In the genomic region with DNA sequence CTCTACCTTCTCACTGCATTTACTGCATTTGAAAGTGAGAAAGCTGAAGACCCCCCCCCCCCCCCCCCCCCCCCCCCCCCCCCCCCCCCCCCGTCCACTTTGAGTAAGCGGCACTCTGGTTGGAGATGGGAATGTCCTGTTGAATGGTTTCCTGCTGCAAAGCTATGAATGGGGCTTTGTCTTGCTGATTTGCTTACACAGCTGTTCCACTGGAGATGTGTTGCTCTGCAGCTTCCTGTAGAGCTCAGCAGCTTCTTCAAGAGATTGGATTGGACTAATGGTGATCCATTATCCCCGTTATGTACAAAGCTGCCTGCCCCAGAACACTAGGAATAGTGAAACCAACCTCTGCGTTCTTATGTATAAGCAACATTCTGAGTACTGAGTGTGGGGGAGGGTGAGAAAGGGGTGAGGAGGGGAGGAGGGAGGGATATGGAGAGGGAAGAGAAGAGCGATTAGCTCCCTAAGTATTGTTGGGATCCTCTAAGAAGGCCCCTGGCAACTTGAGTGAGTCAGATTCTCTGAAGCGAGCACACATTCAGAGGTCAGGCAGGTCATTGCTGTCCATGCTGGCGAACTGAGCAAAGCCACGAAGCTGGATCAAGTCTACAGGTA, we compare ENCODE assay signal across 9 mouse cellular contexts. TPM values are rescaled to one million over a fixed set of nuclear protein-coding genes. Genes with fewer than 3 reads are reported as not detected.
DNase-seq lines count a peak whose midpoint lies in the region; TF ChIP-seq lines count a peak whose summit lies in the region.
"Had no signal": no experiment of that assay in that cellular context is flagged by ENCODE, and none has a peak within 500 bp of the region (broad histone marks: within the 10 kb centered on the region; RNA-seq: fewer than 3 reads in every experiment).

No protein-coding gene starts in this region.

- WGBS in midbrain, embryonic 10.5 days, result 3% methylated on average over 6 of the region's 8 CpGs
- WGBS in lung, adult 2 months, result 28% methylated on average over 8 of the region's 8 CpGs

- intact Hi-C loops in heart, postnatal 10 days (cut with DNase I), result no loop called here

- no peaks in the 10 kb centered on the region for H3K79me2 ChIP-seq in C2C12 (ENCODE audit: control insufficient read depth, insufficient read depth)

- H3ac ChIP-seq in C2C12 (ENCODE audit: control insufficient read depth, insufficient read length, low read depth), result no peak overlapping the region

- H3K4me3 ChIP-seq in C2C12 (ENCODE audit: insufficient read depth, poor library complexity, severe bottlenecking), result no peak overlapping the region
- H3K4me3 ChIP-seq in midbrain, embryonic 10.5 days, result peak overlapping the region; percentile 28
- no peak overlapping the region for H3K4me3 ChIP-seq in lung, adult 2 months (replicated peaks; ENCODE audit: extremely low read depth, low read depth, low read length)

- H3K4me1 ChIP-seq in midbrain, embryonic 10.5 days, result peaks cover 38% of the 10 kb centered on the region
- peaks cover 3% of the 10 kb centered on the region; the same call in 1 of the 2 replicates for H3K4me1 ChIP-seq in lung, adult 2 months (ENCODE audit: control insufficient read depth, insufficient read depth, low read length)

- no peaks in the 10 kb centered on the region for H3K36me3 ChIP-seq in C2C12 (ENCODE audit: control insufficient read depth, insufficient read depth)
- H3K36me3 ChIP-seq in midbrain, embryonic 10.5 days, result no peaks in the 10 kb centered on the region

- TF ChIP-seq CTCF in C2C12 (IDR thresholded peaks at IDR 0.05; ENCODE audit: control insufficient read depth, insufficient read depth, insufficient read length), result no peak
- TF ChIP-seq CTCF in brain, embryonic 14.5 days (IDR thresholded peaks at IDR 0.05; ENCODE audit: borderline replicate concordance, extremely low read depth, insufficient read depth, insufficient read length), result no peak
- TF ChIP-seq CTCF in lung, adult 2 months (IDR thresholded peaks at IDR 0.05; ENCODE audit: insufficient read depth, low read length), result no peak

- TF ChIP-seq POLR2A in brain, embryonic 14.5 days (IDR thresholded peaks at IDR 0.05; ENCODE audit: borderline replicate concordance, extremely low read depth, insufficient read depth, insufficient read length, poor library complexity, severe bottlenecking), result no peak
- TF ChIP-seq POLR2A in lung, adult 2 months (IDR thresholded peaks at IDR 0.05; ENCODE audit: borderline replicate concordance, extremely low read depth, low read depth, low read length), result no peak

- no peaks in the 10 kb centered on the region for H3K27me3 ChIP-seq in C2C12 (ENCODE audit: control insufficient read depth, insufficient read depth, insufficient read length)
- peaks cover 7% of the 10 kb centered on the region; the same call in 1 of the 2 replicates for H3K27me3 ChIP-seq in midbrain, embryonic 10.5 days (ENCODE audit: low read depth, poor library complexity, severe bottlenecking)

- H3K79me3 ChIP-seq in C2C12 (ENCODE audit: low read depth), result no peaks in the 10 kb centered on the region

- peak; percentile 83 for DNase-seq in brain, embryonic 14.5 days (ENCODE audit: low read depth)
- DNase-seq in heart, postnatal 10 days, result peak; percentile 33 to 43
- DNase-seq in midbrain, embryonic 10.5 days (ENCODE audit: low spot score), result peak; percentile 67
- DNase-seq in ovary, postnatal 36 days (ENCODE audit: low spot score), result no peak
- DNase-seq in cerebellum, postnatal 36 days, result no peak
- DNase-seq in adrenal gland, adult 8-10 months, result no peak
- no peak for DNase-seq in lung, adult 2 months

- peak overlapping the region; percentile 87 for H3K27ac ChIP-seq in midbrain, embryonic 10.5 days (replicated peaks)
- H3K27ac ChIP-seq: macrophage had no signal

- H3K9me3 ChIP-seq in midbrain, embryonic 10.5 days (replicated peaks), result no peaks in the 10 kb centered on the region

TF ChIP-seq in C2C12, 6 proteins besides CTCF, POLR2A, EP300 and RAD21:
- TF ChIP-seq FOSL1 (IDR thresholded peaks at IDR 0.05; ENCODE audit: insufficient read depth, low read length, poor library complexity, severe bottlenecking) (no peak), CEBPB (IDR thresholded peaks at IDR 0.05; ENCODE audit: low read depth) (no peak), MYOG (IDR thresholded peaks at IDR 0.05; ENCODE audit: control insufficient read depth, extremely low read depth, insufficient read length) (no peak), MYOD1 (IDR thresholded peaks at IDR 0.05; ENCODE audit: control insufficient read depth, insufficient read length, low read depth) (peak; percentile 33), USF1 (IDR thresholded peaks at IDR 0.05; ENCODE audit: low read depth) (no peak), MAX (IDR thresholded peaks at IDR 0.05) (no peak)

RNA-seq across cellular contexts. Expression of a gene that starts 5.0 kb away (rescaled TPM):
- polyA plus RNA-seq in C2C12 (2012; fragmentation: generic; extraction: Trizol), result not detected
- polyA plus RNA-seq in brain, embryonic 14.5 days (2012; rRNA removed), result not detected in 2 replicates
- total RNA-seq in heart, postnatal 10 days (2021), result not detected
- polyA plus RNA-seq in midbrain, embryonic 10.5 days (2016; fragmentation: Nextera tagmentation; extraction: Ambion mirVana), result not detected in 2 replicates
- not detected for total RNA-seq in adrenal gland, adult 8-10 months (2022)
- not detected in 2 replicates for polyA plus RNA-seq in lung, adult 2 months (2012; rRNA removed)
- polyA plus RNA-seq: macrophage had no signal

RNA-seq across cellular contexts. Expression of a gene that starts 26.3 kb away (rescaled TPM):
- 58.9 TPM for polyA plus RNA-seq in C2C12 (2012; fragmentation: generic; extraction: Trizol)
- 45.6 and 45.7 TPM in 2 replicates for polyA plus RNA-seq in brain, embryonic 14.5 days (2012; rRNA removed)
- 10 to 100 TPM; 45.8 to 46.6 TPM for total RNA-seq in heart, postnatal 10 days (2021)
- 65.7 and 70.2 TPM in 2 replicates for polyA plus RNA-seq in midbrain, embryonic 10.5 days (2016; fragmentation: Nextera tagmentation; extraction: Ambion mirVana)
- 10 to 100 TPM; 50.5 to 60.0 (median 58.2) TPM for total RNA-seq in adrenal gland, adult 8-10 months (2022)
- 51.1 and 61.6 TPM in 2 replicates for polyA plus RNA-seq in lung, adult 2 months (2012; rRNA removed)

RNA-seq across cellular contexts. Expression of a gene that starts 41.2 kb away (rescaled TPM):
- not detected for polyA plus RNA-seq in C2C12 (2012; fragmentation: generic; extraction: Trizol)
- 75.9 and 150 TPM in 2 replicates for polyA plus RNA-seq in brain, embryonic 14.5 days (2012; rRNA removed)
- total RNA-seq in heart, postnatal 10 days (2021), result 100 to 1,000 TPM; 372 to 394 TPM
- polyA plus RNA-seq in midbrain, embryonic 10.5 days (2016; fragmentation: Nextera tagmentation; extraction: Ambion mirVana), result 30.0 and 42.1 TPM in 2 replicates
- 10 to 100 TPM; 33.3 to 48.7 (median 41.3) TPM for total RNA-seq in adrenal gland, adult 8-10 months (2022)
- 214 and 298 TPM in 2 replicates for polyA plus RNA-seq in lung, adult 2 months (2012; rRNA removed)
- polyA plus RNA-seq: macrophage had no signal

RNA-seq across cellular contexts. Expression of a gene that starts 50.7 kb away (rescaled TPM):
- polyA plus RNA-seq in C2C12 (2012; fragmentation: generic; extraction: Trizol), result 7.4 TPM
- 7.2 and 11.3 TPM in 2 replicates for polyA plus RNA-seq in brain, embryonic 14.5 days (2012; rRNA removed)
- 10 to 100 TPM; 29.4 to 31.6 TPM for total RNA-seq in heart, postnatal 10 days (2021)
- polyA plus RNA-seq in midbrain, embryonic 10.5 days (2016; fragmentation: Nextera tagmentation; extraction: Ambion mirVana), result 1.3 and 1.6 TPM in 2 replicates
- total RNA-seq in adrenal gland, adult 8-10 months (2022), result 10 to 100 TPM; 77.7 to 87.8 (median 80.6) TPM
- 39.8 and 53.1 TPM in 2 replicates for polyA plus RNA-seq in lung, adult 2 months (2012; rRNA removed)

Comparison
In these comparisons a context has a peak if more than half of its experiments do, and no peak if none do; other contexts are left out.
1. DNase-seq: peak in brain, embryonic 14.5 days (single experiment), heart, postnatal 10 days (2 of 2) and midbrain, embryonic 10.5 days (single experiment); none in ovary, postnatal 36 days (single experiment), cerebellum, postnatal 36 days (0 of 2), adrenal gland, adult 8-10 months (single experiment) and lung, adult 2 months (single experiment).
2. RNA of a gene that starts 41.2 kb away (polyA plus RNA-seq): 214 to 298 TPM in lung, adult 2 months, 75.9 to 150 TPM in brain, embryonic 14.5 days and 30.0 to 42.1 TPM in midbrain, embryonic 10.5 days; not detected in C2C12 (single experiment); every median in the first group is over 10 times any median in the second.